Mouse (Mus musculus): ENCODE results near the gene Fgd3. TPM values are rescaled to one million over a fixed set of nuclear protein-coding genes. Genes with fewer than 3 reads are reported as not detected.
A peak's percentile ranks its signal among the peaks of the same experiment; 100 is the strongest.

The Fgd3 gene
- polyA plus RNA-seq, 1 experiment from 2014 or later = 0.74 TPM

DNA sequence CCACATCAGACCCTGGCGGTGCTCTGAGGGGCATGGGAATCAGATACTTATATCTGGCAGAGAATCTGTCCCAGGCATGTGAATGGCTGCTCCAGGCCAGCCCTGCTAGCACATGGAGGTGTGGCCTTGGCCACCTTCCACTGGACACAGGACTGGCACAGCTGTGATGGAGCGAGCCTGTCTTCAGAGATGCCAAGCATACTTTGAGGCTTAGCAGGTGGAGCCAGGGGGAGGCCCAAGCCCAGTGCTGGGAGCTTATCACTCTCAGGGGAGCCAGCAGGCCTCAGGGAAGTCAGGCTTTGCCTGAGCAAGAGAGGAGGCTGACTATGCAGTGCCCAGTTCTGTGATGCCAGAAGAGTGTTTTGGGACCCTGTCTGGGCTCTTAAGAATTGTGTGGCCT lies 25.4 kb upstream of the Fgd3 start:
- H3K4me3 ChIP-seq (ENCODE audit: low read depth, low read length) = no peak overlapping the region
- no peak overlapping the region for H3K27ac ChIP-seq (ENCODE audit: low read depth, low read length)
- DNase-seq (ENCODE audit: low spot score, missing footprints) (peak; percentile 75), ATAC-seq (ENCODE audit: low FRiP score) (no peak)
- no peaks in the 10 kb centered on the region for H3K36me3 ChIP-seq (ENCODE audit: control insufficient read depth, insufficient read depth, low read length)
- H3K4me2 ChIP-seq = no peak overlapping the region
- peaks cover 17% of the 10 kb centered on the region for H3K4me1 ChIP-seq (ENCODE audit: control insufficient read depth, insufficient read depth, low read length)
- no peaks in the 10 kb centered on the region for H3K27me3 ChIP-seq (ENCODE audit: control insufficient read depth, insufficient read depth, low read length)
- no peaks in the 10 kb centered on the region for H3K9me3 ChIP-seq (ENCODE audit: control insufficient read depth, low read length)
- H3K9ac ChIP-seq (ENCODE audit: low read length) = no peak overlapping the region
- WGBS = 87% methylated on average over 2 of the region's 2 CpGs

- ATAC-seq (ENCODE audit: low FRiP score) = no peak
- Histone ChIP-seq H3K27me3 (ENCODE audit: control insufficient read depth, insufficient read depth, low read length) (no peaks in the 10 kb centered on the region), H3K4me3 (ENCODE audit: low read depth, low read length) (no peak overlapping the region), H3K27ac (ENCODE audit: low read depth, low read length) (no peak overlapping the region), H3K9me3 (ENCODE audit: control insufficient read depth, low read length) (no peaks in the 10 kb centered on the region), H3K36me3 (ENCODE audit: control insufficient read depth, insufficient read depth, low read length) (no peaks in the 10 kb centered on the region), H3K9ac (ENCODE audit: low read length) (no peak overlapping the region), H3K4me1 (ENCODE audit: control insufficient read depth, insufficient read depth, low read length) (peaks cover 17% of the 10 kb centered on the region), H3K4me2 (no peak overlapping the region)
- 89% methylated on average over 8 of the region's 8 CpGs for WGBS
- peak; percentile 8 for DNase-seq (ENCODE audit: low spot score, missing footprints)
Measured at GRCm38 (mm10) chr13:49344567-49344966, 24.5 kb upstream of the Fgd3 start.

- H3K9ac ChIP-seq (ENCODE audit: low read length) = peak overlapping the region; percentile 93; the same call in 1 of the 2 replicates
Measured at GRCm38 (mm10) chr13:49342723-49343100, 22.6 kb upstream of the Fgd3 start.

GRCm38 (mm10) chr13:49341831-49342722 lies 22.0 kb upstream of the Fgd3 start:
- Histone ChIP-seq H3K9ac (ENCODE audit: low read length) (peak overlapping the region; percentile 93), H3K27ac (ENCODE audit: low read depth, low read length) (0 out of 2 replicates have a peak overlapping the region, but pooled peaks have one; percentile 25), H3K4me2 (peak overlapping the region; percentile 69), H3K9me3 (ENCODE audit: control insufficient read depth, low read length) (no peaks in the 10 kb centered on the region), H3K27me3 (ENCODE audit: control insufficient read depth, insufficient read depth, low read length) (no peaks in the 10 kb centered on the region), H3K4me3 (ENCODE audit: low read depth, low read length) (peak overlapping the region; percentile 90), H3K36me3 (ENCODE audit: control insufficient read depth, insufficient read depth, low read length) (no peaks in the 10 kb centered on the region), H3K4me1 (ENCODE audit: control insufficient read depth, insufficient read depth, low read length) (peaks cover 17% of the 10 kb centered on the region)
- DNase-seq (ENCODE audit: low spot score, missing footprints) (no peak), ATAC-seq (ENCODE audit: low FRiP score) (peak; percentile 55)
- 7% methylated on average over 25 of the region's 25 CpGs for WGBS

More at GRCm38 (mm10) chr13:49342723-49343100, 22.6 kb upstream of the Fgd3 start:
- Histone ChIP-seq H3K27me3 (ENCODE audit: control insufficient read depth, insufficient read depth, low read length) (no peaks in the 10 kb centered on the region), H3K9me3 (ENCODE audit: control insufficient read depth, low read length) (no peaks in the 10 kb centered on the region), H3K4me1 (ENCODE audit: control insufficient read depth, insufficient read depth, low read length) (peaks cover 17% of the 10 kb centered on the region), H3K4me2 (peak overlapping the region; percentile 69), H3K27ac (ENCODE audit: low read depth, low read length) (no peak overlapping the region), H3K36me3 (ENCODE audit: control insufficient read depth, insufficient read depth, low read length) (no peaks in the 10 kb centered on the region), H3K4me3 (ENCODE audit: low read depth, low read length) (peak overlapping the region; percentile 90)
- peak; percentile 79 for DNase-seq (ENCODE audit: low spot score, missing footprints)
- no peak for ATAC-seq (ENCODE audit: low FRiP score)

DNA sequence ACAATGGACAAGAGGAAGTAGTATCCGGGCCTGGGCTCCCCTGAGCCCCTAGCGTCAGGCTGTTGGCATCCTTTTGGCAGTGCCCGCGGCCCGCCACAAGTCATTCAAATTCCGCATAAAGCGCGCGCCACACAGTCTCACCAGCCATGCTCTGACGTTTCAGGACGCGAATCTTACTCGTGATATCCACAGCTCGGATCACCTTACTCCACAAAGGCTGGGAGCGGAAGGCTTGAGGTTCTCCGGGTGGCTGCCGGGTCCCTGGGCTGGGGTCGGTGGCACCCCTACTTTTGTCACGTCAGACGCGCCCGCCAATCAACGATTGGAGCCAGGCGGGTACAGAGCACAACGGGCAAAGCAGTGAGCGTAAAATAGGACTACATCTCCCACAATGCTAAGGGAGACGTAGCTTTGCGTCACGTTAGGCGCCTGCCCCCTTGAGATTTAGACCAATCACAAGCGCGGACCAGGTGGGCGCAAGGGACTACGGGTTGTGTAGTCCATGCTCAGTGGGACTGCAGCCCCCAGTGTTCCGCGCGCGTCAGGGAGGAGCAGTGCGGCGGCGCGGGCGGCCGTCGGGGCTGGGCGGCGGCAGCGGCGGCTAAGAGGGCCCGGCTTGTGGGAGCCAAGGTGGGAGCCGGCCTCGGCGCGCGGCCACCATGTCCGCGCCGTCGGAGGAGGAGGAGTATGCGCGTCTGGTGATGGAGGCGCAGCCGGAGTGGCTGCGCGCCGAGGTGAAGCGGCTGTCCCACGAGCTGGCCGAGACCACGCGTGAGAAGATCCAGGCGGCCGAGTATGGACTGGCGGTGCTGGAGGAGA lies 21.1 kb upstream of the Fgd3 start, which contains the start of gene Bicd2:
TSS of gene Bicd2 (plus strand) at position 574 of the 819 bp plus-strand sequence.
- Histone ChIP-seq H3K36me3 (ENCODE audit: control insufficient read depth, insufficient read depth, low read length) (no peaks in the 10 kb centered on the region), H3K4me2 (peak within 1 kb of the TSS; percentile 69), H3K9me3 (ENCODE audit: control insufficient read depth, low read length) (no peaks in the 10 kb centered on the region), H3K9ac (ENCODE audit: low read length) (peak within 1 kb of the TSS; percentile 93), H3K27ac (ENCODE audit: low read depth, low read length) (0 out of 2 replicates have a peak within 1 kb of the TSS, but pooled peaks have one; percentile 25), H3K4me1 (ENCODE audit: control insufficient read depth, insufficient read depth, low read length) (peaks cover 17% of the 10 kb centered on the region), H3K27me3 (ENCODE audit: control insufficient read depth, insufficient read depth, low read length) (no peaks in the 10 kb centered on the region), H3K4me3 (ENCODE audit: low read depth, low read length) (peak within 1 kb of the TSS; percentile 90)
- peak; percentile 99 for ATAC-seq (ENCODE audit: low FRiP score)
- WGBS = under 1% methylated on average over 74 of the region's 74 CpGs
- DNase-seq (ENCODE audit: low spot score, missing footprints) = peak; percentile 99

GRCm38 (mm10) chr13:49338893-49339546 lies 18.9 kb upstream of the Fgd3 start:
- Histone ChIP-seq H3K27me3 (ENCODE audit: control insufficient read depth, insufficient read depth, low read length) (no peaks in the 10 kb centered on the region), H3K27ac (ENCODE audit: low read depth, low read length) (no peak overlapping the region), H3K4me3 (ENCODE audit: low read depth, low read length) (no peak overlapping the region), H3K4me1 (ENCODE audit: control insufficient read depth, insufficient read depth, low read length) (peaks cover 15% of the 10 kb centered on the region), H3K4me2 (no peak overlapping the region), H3K9me3 (ENCODE audit: control insufficient read depth, low read length) (no peaks in the 10 kb centered on the region), H3K9ac (ENCODE audit: low read length) (no peak overlapping the region), H3K36me3 (ENCODE audit: control insufficient read depth, insufficient read depth, low read length) (no peaks in the 10 kb centered on the region)
- WGBS = 76% methylated on average over 7 of the region's 7 CpGs
- ATAC-seq (ENCODE audit: low FRiP score) (no peak), DNase-seq (ENCODE audit: low spot score, missing footprints) (peak; percentile 37)

DNA sequence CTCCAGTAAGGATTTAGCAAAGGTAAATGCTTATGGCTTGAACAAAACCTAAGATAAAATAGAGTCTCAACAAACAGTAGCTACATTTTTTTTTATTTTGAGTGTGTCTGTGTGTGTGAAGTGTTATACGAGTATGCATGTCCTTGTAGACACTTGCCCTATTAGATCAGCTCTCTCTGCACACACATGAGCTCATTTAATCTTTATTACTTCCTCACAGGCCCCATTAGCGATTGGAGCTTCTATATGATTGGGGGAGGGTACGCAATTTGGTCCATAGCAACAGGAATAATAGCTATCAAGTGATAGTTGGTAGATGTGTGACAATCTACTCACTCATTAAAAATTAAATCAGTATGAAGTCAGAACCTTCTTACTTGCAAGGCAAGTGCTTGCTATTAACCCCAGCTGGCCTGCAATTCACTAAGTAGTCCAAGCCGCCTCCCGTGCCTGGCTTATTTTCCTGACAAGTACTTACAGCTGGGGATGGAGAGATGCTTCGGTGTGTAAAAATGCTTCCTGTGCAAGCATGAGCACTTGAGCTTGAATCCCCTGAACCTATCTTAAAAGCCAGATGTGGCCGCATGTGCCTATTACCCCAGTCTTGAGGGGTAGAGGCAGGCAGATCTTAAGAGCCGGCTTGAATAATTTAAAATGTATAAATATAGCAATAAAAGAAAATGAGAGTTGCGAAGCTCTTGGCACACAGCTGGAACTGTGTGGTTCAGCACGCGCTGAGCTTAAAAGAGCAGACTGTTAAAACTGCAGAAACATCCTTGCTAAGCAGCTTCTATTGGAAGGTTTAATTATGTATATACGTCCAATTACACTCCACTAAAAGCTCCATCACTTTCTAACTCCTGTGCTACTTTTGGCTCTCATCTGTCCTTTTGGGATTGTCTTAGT lies 15.2 kb upstream of the Fgd3 start:
- Histone ChIP-seq H3K27ac (ENCODE audit: low read depth, low read length) (no peak overlapping the region), H3K9me3 (ENCODE audit: control insufficient read depth, low read length) (no peaks in the 10 kb centered on the region), H3K27me3 (ENCODE audit: control insufficient read depth, insufficient read depth, low read length) (no peaks in the 10 kb centered on the region), H3K9ac (ENCODE audit: low read length) (no peak overlapping the region), H3K4me1 (ENCODE audit: control insufficient read depth, insufficient read depth, low read length) (no peaks in the 10 kb centered on the region), H3K36me3 (ENCODE audit: control insufficient read depth, insufficient read depth, low read length) (no peaks in the 10 kb centered on the region), H3K4me3 (ENCODE audit: low read depth, low read length) (no peak overlapping the region), H3K4me2 (no peak overlapping the region)
- DNase-seq (ENCODE audit: low spot score, missing footprints) (peak; percentile 2), ATAC-seq (ENCODE audit: low FRiP score) (no peak)
- WGBS = 86% methylated on average over 12 of the region's 12 CpGs

- ATAC-seq (ENCODE audit: low FRiP score) = no peak
- WGBS = 79% methylated on average over 2 of the region's 2 CpGs
- peak; percentile 8 for DNase-seq (ENCODE audit: low spot score, missing footprints)
- H3K9me3 ChIP-seq (ENCODE audit: control insufficient read depth, low read length) = no peaks in the 10 kb centered on the region
- H3K27ac ChIP-seq (ENCODE audit: low read depth, low read length) = no peak overlapping the region
- H3K4me1 ChIP-seq (ENCODE audit: control insufficient read depth, insufficient read depth, low read length) = no peaks in the 10 kb centered on the region
- no peak overlapping the region for H3K4me2 ChIP-seq
- H3K4me3 ChIP-seq (ENCODE audit: low read depth, low read length) = no peak overlapping the region
- no peaks in the 10 kb centered on the region for H3K27me3 ChIP-seq (ENCODE audit: control insufficient read depth, insufficient read depth, low read length)
- H3K9ac ChIP-seq (ENCODE audit: low read length) = no peak overlapping the region
- no peaks in the 10 kb centered on the region for H3K36me3 ChIP-seq (ENCODE audit: control insufficient read depth, insufficient read depth, low read length)
Measured at GRCm38 (mm10) chr13:49333250-49333649, 13.1 kb upstream of the Fgd3 start.
